Mouse (Mus musculus): ENCODE data around the gene Kbtbd2.

DNA sequence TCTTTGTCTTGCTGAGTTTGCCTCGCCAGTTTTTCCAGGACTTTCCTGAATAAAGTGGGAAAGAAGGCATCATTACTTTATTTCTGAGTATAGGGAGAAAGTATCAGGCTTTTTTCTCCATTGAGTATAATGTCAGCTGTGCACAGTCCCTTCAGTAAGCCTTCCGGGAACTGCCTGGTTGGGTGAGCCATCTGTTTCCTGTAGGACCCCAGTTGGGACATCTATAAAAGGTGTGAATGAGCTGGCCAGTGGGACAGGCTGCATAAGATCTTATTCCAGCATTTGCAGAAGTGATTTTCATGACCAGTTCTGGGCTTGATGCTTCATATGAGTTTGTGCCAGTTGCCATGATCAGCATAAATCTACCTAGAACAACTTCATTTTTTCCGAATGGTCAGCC, 45.6 kb upstream of the Kbtbd2 start:
- TF ChIP-seq EP300 (optimal IDR thresholded peaks at IDR 0.05) (no peak), CTCF (IDR thresholded peaks at IDR 0.05; ENCODE audit: low read depth) (no peak)

Data from stomach, postnatal 0 days (tissue).